Mouse (Mus musculus) midbrain, embryonic 10.5 days (tissue): ENCODE data around the gene Plau. TPM values are rescaled to one million over a fixed set of nuclear protein-coding genes. Genes with fewer than 3 reads are reported as not detected.

ENCODE experiments used
- DNase-seq: peaks from one replicate; pipeline ENCODE4 v3.0.0-alpha.2; 2017; ENCODE audit warnings: low spot score
- H3K27ac ChIP-seq: fragments of 300-500 bp; sonication (generic); replicated peaks from 2 replicates; pipeline ENCODE4 v1.5.1; 2016; ENCODE audit warnings: mild to moderate bottlenecking
- H3K27me3 ChIP-seq: fragments of 300-500 bp; sonication (generic); 2 replicates; pipeline ENCODE4 v1.6.1; 2016; ENCODE audit warnings: low read depth, mild to moderate bottlenecking; ENCODE audit not compliant: poor library complexity, severe bottlenecking
- H3K36me3 ChIP-seq: fragments of 300-500 bp; sonication (generic); 2 replicates; pipeline ENCODE4 v1.6.1; 2016; ENCODE audit warnings: mild to moderate bottlenecking, moderate library complexity
- H3K4me1 ChIP-seq: fragments of 300-500 bp; sonication (generic); 2 replicates; pipeline ENCODE4 v1.6.1; 2016
- H3K4me3 ChIP-seq: fragments of 300-500 bp; sonication (generic); 2 replicates; pipeline ENCODE4 v1.5.1; 2016; ENCODE audit warnings: mild to moderate bottlenecking, moderate library complexity
- H3K9me3 ChIP-seq: fragments of 300-500 bp; sonication (generic); replicated peaks from 2 replicates; pipeline ENCODE4 v1.6.1; 2016; ENCODE audit warnings: mild to moderate bottlenecking
- WGBS: fragments of 180-500 bp; shearing (Covaris S2); methylation state at CpG from one replicate; pipeline ENCODE4 v1.1.7; 2016; 5-methylcytosine and 5-hydroxymethylcytosine counted together
- polyA plus RNA-seq: library from polyadenylated mRNA; unstranded; fragments of >200 nt; fragmentation: Nextera tagmentation; extraction: Ambion mirVana; gene quantifications from 2 replicates; pipeline ENCODE4 v1.2.1, GENCODE M21; 2016

Plau gene
- polyA plus RNA-seq, 1 experiment from 2014 or later = 0.49 TPM

DNA sequence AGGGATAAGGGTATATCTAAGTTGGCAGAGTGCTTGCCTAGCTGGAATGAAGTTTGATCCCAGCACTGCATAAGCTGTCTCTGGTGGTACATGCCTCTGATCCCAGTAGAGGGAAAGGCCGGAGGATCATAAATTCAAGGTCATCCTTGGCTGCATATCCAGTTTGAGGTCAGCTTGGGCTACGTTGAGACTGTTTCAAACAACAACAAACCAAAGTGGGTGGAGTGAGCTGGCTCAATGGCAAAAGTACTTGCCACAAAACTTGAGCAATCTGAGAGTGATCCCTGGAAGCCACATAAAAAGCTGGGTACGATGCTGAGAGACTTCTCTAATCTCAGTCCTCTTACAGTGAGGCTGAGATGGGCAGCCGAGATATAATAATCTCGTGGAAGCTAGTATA lies 25.1 kb downstream of the Plau start:
- no peaks in the 10 kb centered on the region; the same call in 1 of the 2 replicates for H3K4me1 ChIP-seq
- no peaks in the 10 kb centered on the region for H3K27me3 ChIP-seq
- no peaks in the 10 kb centered on the region for H3K9me3 ChIP-seq
- DNase-seq = no peak
- WGBS = 83% methylated on average over 5 of the region's 5 CpGs
- H3K36me3 ChIP-seq = no peaks in the 10 kb centered on the region
- H3K4me3 ChIP-seq = no peak overlapping the region
- no peak overlapping the region for H3K27ac ChIP-seq

- Histone ChIP-seq H3K9me3 (no peaks in the 10 kb centered on the region), H3K36me3 (no peaks in the 10 kb centered on the region), H3K27ac (no peak overlapping the region), H3K27me3 (no peaks in the 10 kb centered on the region), H3K4me1 (no peaks in the 10 kb centered on the region; the same call in 1 of the 2 replicates), H3K4me3 (no peak overlapping the region)
- 80% methylated on average over 6 of the region's 6 CpGs for WGBS
- DNase-seq = no peak
These were observed 27.0 kb downstream of the Plau start for GRCm38 (mm10) chr14:20863306-20864065.

GRCm38 (mm10) chr14:20864192-20864591 lies 27.7 kb downstream of the Plau start:
- no peaks in the 10 kb centered on the region for H3K27me3 ChIP-seq
- no peak for DNase-seq
- no peak overlapping the region for H3K4me3 ChIP-seq
- H3K4me1 ChIP-seq = no peaks in the 10 kb centered on the region; the same call in 1 of the 2 replicates
- no peaks in the 10 kb centered on the region for H3K9me3 ChIP-seq
- H3K36me3 ChIP-seq = no peaks in the 10 kb centered on the region
- H3K27ac ChIP-seq = no peak overlapping the region
- 92% methylated on average over 4 of the region's 4 CpGs for WGBS

DNA sequence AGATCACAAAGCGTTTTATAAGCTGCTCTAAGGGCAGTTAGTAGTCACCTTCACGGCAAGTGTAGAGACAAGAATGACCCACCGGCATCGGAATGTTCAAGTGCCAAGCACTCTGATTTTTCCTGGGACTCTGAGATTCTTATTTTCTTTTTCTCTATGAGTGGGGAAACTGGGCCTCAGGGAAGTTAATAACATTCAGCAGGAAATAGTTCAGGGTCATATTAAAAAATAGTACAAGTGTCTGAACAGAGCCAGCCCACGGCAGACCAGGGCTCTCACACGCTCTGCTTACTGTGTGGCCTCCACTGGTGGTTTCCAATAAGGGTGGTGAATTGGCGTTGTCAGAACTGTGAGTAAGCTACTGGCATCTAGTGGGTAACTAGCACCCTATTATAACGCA lies 29.1 kb downstream of the Plau start:
- DNase-seq = no peak
- no peaks in the 10 kb centered on the region for H3K9me3 ChIP-seq
- no peak overlapping the region for H3K27ac ChIP-seq
- 90% methylated on average over 8 of the region's 8 CpGs for WGBS
- no peaks in the 10 kb centered on the region; the same call in 1 of the 2 replicates for H3K4me1 ChIP-seq
- no peak overlapping the region for H3K4me3 ChIP-seq
- no peaks in the 10 kb centered on the region for H3K36me3 ChIP-seq
- H3K27me3 ChIP-seq = no peaks in the 10 kb centered on the region

DNA sequence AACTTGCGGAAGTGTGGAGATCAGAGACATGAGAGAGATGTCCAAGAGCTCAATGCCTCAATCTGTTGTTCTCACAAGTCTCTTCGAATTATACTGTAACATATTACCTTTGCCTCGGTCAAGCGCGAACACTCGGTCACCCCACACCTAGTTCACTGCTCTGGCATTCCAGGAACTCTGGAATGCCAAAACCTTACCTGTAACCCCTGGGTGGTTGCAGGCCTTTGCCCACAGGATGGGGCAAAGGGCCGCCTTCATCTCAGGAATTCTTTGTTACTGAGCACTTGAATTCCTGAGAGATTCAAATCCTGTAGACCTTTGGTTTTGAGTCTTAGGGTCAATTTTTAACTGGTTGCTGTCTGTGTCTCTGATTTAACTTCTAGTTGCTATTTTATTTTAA lies 29.9 kb downstream of the Plau start:
- DNase-seq = no peak
- H3K4me1 ChIP-seq = no peaks in the 10 kb centered on the region
- no peaks in the 10 kb centered on the region for H3K27me3 ChIP-seq
- 91% methylated on average over 7 of the region's 7 CpGs for whole genome bisulfite sequencing
- no peak overlapping the region for H3K27ac ChIP-seq
- H3K9me3 ChIP-seq = no peaks in the 10 kb centered on the region
- no peak overlapping the region for H3K4me3 ChIP-seq
- H3K36me3 ChIP-seq = no peaks in the 10 kb centered on the region

GRCm38 (mm10) chr14:20870110-20870509 lies 33.6 kb downstream of the Plau start:
- WGBS = 91% methylated on average over 3 of the region's 3 CpGs
- no peak for DNase-seq
- Histone ChIP-seq H3K27ac (no peak overlapping the region), H3K36me3 (no peaks in the 10 kb centered on the region), H3K4me1 (no peaks in the 10 kb centered on the region), H3K4me3 (no peak overlapping the region), H3K9me3 (no peaks in the 10 kb centered on the region), H3K27me3 (0 out of 2 replicates have a peak, but pooled peaks cover 6% of the 10 kb centered on the region)

DNA sequence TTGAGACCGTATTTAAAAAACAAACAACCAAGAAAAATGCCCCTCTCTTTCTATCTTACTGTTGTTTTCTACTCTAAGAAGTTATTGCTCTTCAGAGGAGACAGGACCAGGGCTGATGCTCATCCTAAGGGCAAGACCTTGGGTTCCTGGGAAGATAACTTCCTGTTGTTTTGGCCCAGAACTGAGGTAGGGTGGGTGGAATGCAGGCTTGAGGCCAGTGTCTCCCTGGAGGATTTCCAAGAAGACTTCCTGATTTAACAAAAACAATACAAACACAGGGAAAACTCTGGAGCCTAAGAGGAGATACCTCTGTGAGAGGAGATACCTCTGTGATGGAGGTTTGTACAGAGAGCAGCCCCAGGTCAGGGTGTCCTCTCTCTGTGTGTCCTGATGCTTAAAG lies 35.0 kb downstream of the Plau start:
- H3K36me3 ChIP-seq = no peaks in the 10 kb centered on the region
- 0 out of 2 replicates have a peak, but pooled peaks cover 6% of the 10 kb centered on the region for H3K27me3 ChIP-seq
- no peak overlapping the region for H3K27ac ChIP-seq
- no peak overlapping the region for H3K4me3 ChIP-seq
- no peaks in the 10 kb centered on the region for H3K9me3 ChIP-seq
- no peaks in the 10 kb centered on the region for H3K4me1 ChIP-seq
- DNase-seq = no peak
- WGBS = 88% methylated on average over 1 of the region's 1 CpGs

DNA sequence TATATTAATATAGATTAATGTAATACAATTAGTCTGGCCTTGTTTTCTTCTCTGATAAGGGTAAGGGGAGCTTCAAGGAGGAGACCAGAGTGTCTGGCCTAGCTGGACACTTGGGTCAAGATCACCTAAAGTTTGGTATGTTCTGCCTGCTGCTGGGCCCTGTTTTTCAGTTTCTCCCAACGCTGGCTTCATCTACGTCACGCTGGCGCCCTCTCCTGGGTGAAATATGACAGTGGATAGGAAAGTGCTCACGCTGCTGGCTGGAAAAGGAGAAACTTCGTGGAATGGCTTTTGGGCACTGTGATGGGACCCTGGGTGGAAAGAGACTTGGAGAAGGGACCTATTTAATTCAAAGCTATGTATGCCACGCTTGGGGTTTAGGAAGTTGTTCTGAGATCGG lies 36.8 kb downstream of the Plau start:
- H3K4me1 ChIP-seq = no peaks in the 10 kb centered on the region
- 4% methylated on average over 8 of the region's 8 CpGs for WGBS
- peak; percentile 82 for DNase-seq

GRCm38 (mm10) chr14:20873931-20874330 lies 37.5 kb downstream of the Plau start:
- H3K4me1 ChIP-seq = no peaks in the 10 kb centered on the region
- H3K9me3 ChIP-seq = no peaks in the 10 kb centered on the region
- WGBS = 46% methylated on average over 6 of the region's 6 CpGs
- no peak for DNase-seq
- H3K4me3 ChIP-seq = no peak overlapping the region
- H3K27me3 ChIP-seq = 0 out of 2 replicates have a peak, but pooled peaks cover 6% of the 10 kb centered on the region
- H3K27ac ChIP-seq = 0 out of 2 replicates have a peak overlapping the region, but pooled peaks have one; percentile 6
- H3K36me3 ChIP-seq = no peaks in the 10 kb centered on the region

More for the DNA sequence above, 36.8 kb downstream of the Plau start:
- Histone ChIP-seq H3K4me3 (no peak overlapping the region), H3K9me3 (no peaks in the 10 kb centered on the region), H3K27ac (no peak overlapping the region), H3K27me3 (0 out of 2 replicates have a peak, but pooled peaks cover 6% of the 10 kb centered on the region), H3K36me3 (no peaks in the 10 kb centered on the region)

DNA sequence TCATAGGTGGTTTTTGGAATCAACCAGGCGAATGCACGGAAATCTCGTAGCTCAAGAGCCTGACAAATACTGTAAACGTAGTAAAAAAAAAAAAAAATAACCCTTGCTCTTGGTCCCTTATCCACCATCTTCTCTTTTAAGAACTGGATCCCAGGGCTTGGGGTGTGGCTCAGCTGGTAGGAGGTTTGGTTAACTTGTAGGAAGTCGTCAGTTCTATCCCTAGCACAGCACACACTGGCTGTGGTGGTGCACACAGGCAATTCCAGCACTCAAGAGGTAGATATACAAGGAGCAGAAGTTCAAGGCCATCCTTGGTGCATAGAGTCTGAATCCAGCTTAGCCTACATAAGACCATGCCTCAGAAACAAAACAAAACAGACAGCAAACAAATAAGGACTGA lies 48.2 kb downstream of the Plau start:
- peaks cover 11% of the 10 kb centered on the region; the same call in 1 of the 2 replicates for H3K4me1 ChIP-seq
- H3K9me3 ChIP-seq = no peaks in the 10 kb centered on the region
- DNase-seq = no peak
- H3K36me3 ChIP-seq = no peaks in the 10 kb centered on the region
- H3K27me3 ChIP-seq = no peaks in the 10 kb centered on the region
- no peak overlapping the region for H3K4me3 ChIP-seq
- no peak overlapping the region for H3K27ac ChIP-seq
- WGBS = 85% methylated on average over 5 of the region's 5 CpGs

GRCm38 (mm10) chr14:20885091-20885888 lies 48.8 kb downstream of the Plau start:
- no peak overlapping the region for H3K27ac ChIP-seq
- 41% methylated on average over 10 of the region's 10 CpGs for WGBS
- no peaks in the 10 kb centered on the region for H3K9me3 ChIP-seq
- no peaks in the 10 kb centered on the region for H3K27me3 ChIP-seq
- no peaks in the 10 kb centered on the region for H3K36me3 ChIP-seq
- no peak overlapping the region for H3K4me3 ChIP-seq
- H3K4me1 ChIP-seq = peaks cover 11% of the 10 kb centered on the region; the same call in 1 of the 2 replicates
- DNase-seq = no peak

DNA sequence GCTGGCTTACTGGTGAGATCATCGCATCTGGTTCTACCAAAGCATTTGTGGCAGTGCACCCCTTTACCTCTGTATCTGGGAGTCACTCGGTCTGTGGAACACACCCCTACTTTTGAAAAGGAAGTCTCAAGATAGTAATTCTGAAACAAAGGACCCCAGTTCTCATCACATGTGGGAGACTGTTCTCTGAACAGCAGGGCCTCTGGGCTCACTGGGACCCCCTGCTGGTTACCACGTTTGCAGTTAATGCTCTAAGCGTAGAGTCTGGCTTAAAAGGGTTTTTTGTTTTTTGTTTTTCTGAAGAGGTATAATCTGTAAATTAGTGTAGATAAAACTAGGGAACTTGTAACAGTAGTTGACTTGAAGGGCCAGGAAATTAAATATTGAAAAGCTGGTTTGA lies 49.8 kb downstream of the Plau start:
- no peak overlapping the region for H3K4me3 ChIP-seq
- DNase-seq = no peak
- no peaks in the 10 kb centered on the region for H3K9me3 ChIP-seq
- peaks cover 11% of the 10 kb centered on the region; the same call in 1 of the 2 replicates for H3K4me1 ChIP-seq
- H3K36me3 ChIP-seq = no peaks in the 10 kb centered on the region
- H3K27me3 ChIP-seq = no peaks in the 10 kb centered on the region
- WGBS = 30% methylated on average over 4 of the region's 4 CpGs
- peak overlapping the region; percentile 28; the same call in 1 of the 2 replicates for H3K27ac ChIP-seq
